Mouse (Mus musculus) liver, adult 2 months (tissue): ENCODE measurements around the gene Meis2.

ENCODE experiments used
- CTCF ChIP-seq: fragments of 200-500 bp; IDR thresholded peaks from 2 replicates; pipeline ENCODE4 v1.5.1; 2011; ENCODE audit warnings: low read depth, low read length, control low read depth
- POLR2A ChIP-seq: fragments of 200-500 bp; IDR thresholded peaks from 2 replicates; pipeline ENCODE4 v1.6.1; 2011; ENCODE audit warnings: low read length, control low read depth; ENCODE audit not compliant: insufficient read depth; ENCODE audit errors: extremely low read depth

- TF ChIP-seq CTCF (no peak), POLR2A (no peak)
These were observed 46.2 kb downstream of the Meis2 start for GRCm38 (mm10) chr2:116019466-116019794.
